Mouse (Mus musculus) ES-Bruce4 (cell line): ENCODE results near the gene Fam167b.

ENCODE experiments used
- CTCF ChIP-seq: IDR thresholded peaks from one replicate; pipeline ENCODE4 v1.8.1; 2011; ENCODE audit warnings: low read depth, low read length
- POLR2A ChIP-seq: IDR thresholded peaks from one replicate; pipeline ENCODE4 v1.8.1; 2011; ENCODE audit warnings: low read length; ENCODE audit not compliant: insufficient read depth

- TF ChIP-seq POLR2A (no peak), CTCF (no peak)
Observed at GRCm38 (mm10) chr4:129561184-129561583, 17.2 kb downstream of the Fam167b start.
